Mouse (Mus musculus): ENCODE data around the gene Lekr1.

The Lekr1 gene

GRCm38 (mm10) chr3:65873093-65873830 is 207.2 kb downstream of the Lekr1 start:
- no peak for DNase-seq (ENCODE audit: low spot score)
